Mouse (Mus musculus) neural tube, embryonic 15.5 days (tissue): ENCODE data around the gene Nxph1. TPM values are rescaled to one million over a fixed set of nuclear protein-coding genes. Genes with fewer than 3 reads are reported as not detected.

Experiments
- ATAC-seq: fragments of 200-750 bp; cut with Nextera tagmentation; 2 replicates; pipeline ENCODE4 v1.8.0; 2017; ENCODE audit warnings: mild to moderate bottlenecking, moderate TSS enrichment, moderate library complexity; ENCODE audit not compliant: low FRiP score
- H3K27ac ChIP-seq: fragments of 300-500 bp; sonication (generic); replicated peaks from 2 replicates; pipeline ENCODE4 v1.5.1; 2015; ENCODE audit warnings: mild to moderate bottlenecking, inconsistent platforms
- H3K27me3 ChIP-seq: fragments of 300-500 bp; sonication (generic); replicated peaks from 2 replicates; pipeline ENCODE4 v1.6.1; 2015; ENCODE audit warnings: inconsistent platforms
- H3K36me3 ChIP-seq: fragments of 300-500 bp; sonication (generic); 2 replicates; pipeline ENCODE4 v1.6.1; 2015; ENCODE audit warnings: inconsistent platforms
- H3K4me1 ChIP-seq: fragments of 300-500 bp; sonication (generic); 2 replicates; pipeline ENCODE4 v1.6.1; 2015; ENCODE audit warnings: inconsistent platforms
- H3K4me2 ChIP-seq: fragments of 300-500 bp; sonication (generic); 2 replicates; pipeline ENCODE4 v1.6.1; 2015; ENCODE audit warnings: inconsistent platforms, mild to moderate bottlenecking, moderate library complexity
- H3K4me3 ChIP-seq: fragments of 300-500 bp; sonication (generic); replicated peaks from 2 replicates; pipeline ENCODE4 v1.5.1; 2015; ENCODE audit warnings: mild to moderate bottlenecking, inconsistent platforms
- H3K9ac ChIP-seq: fragments of 300-500 bp; sonication (generic); replicated peaks from 2 replicates; pipeline ENCODE4 v1.6.1; 2015; ENCODE audit warnings: mild to moderate bottlenecking, inconsistent platforms
- H3K9me3 ChIP-seq: fragments of 300-500 bp; sonication (generic); replicated peaks from 2 replicates; pipeline ENCODE4 v1.6.1; 2016; ENCODE audit warnings: inconsistent platforms
- WGBS: fragments of 180-500 bp; shearing (Covaris S2); methylation state at CpG from one replicate; pipeline ENCODE4 v1.1.7; 2015; ENCODE audit warnings: mixed read lengths; 5-methylcytosine and 5-hydroxymethylcytosine counted together
- polyA plus RNA-seq: library from polyadenylated mRNA; unstranded; fragments of >200 nt; fragmentation: Nextera tagmentation; extraction: Ambion mirVana; gene quantifications from 2 replicates; pipeline ENCODE4 v1.2.1, GENCODE M21; 2015

Gene Nxph1
- polyA plus RNA-seq, 1 experiment from 2014 or later = 110 TPM

DNA sequence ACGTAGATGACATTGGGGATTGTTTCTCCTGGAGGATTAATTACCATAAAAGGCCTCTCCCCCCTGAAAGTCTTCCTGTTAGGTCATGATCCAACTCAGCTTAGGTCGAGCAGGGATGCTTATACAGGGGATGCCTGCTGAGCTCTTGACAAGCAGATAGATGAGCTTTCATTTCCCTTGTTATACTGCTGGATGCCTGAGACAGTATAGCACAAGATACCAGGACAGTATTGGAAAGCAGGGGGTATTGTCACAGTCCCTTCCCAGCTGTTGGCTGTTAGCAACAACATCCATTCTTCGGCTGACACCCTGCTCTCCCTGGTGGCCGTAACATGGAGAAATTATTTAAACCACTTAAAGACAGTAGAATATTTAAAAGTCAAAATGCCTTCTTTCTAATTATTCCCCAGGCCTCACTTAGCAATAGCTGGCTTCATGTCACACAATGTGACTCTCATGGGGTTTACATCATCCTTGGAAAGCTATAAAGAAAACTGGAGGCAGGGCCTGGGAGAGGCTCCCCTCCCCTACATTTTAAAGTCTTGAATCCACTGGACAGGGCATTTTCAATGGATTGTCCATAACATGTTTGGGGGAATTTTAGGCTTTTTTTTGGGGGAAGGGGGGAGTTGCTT is 31.1 kb downstream of the Nxph1 start:
- no peak; the same call in 1 of the 2 replicates for ATAC-seq
- Histone ChIP-seq H3K27me3 (no peaks in the 10 kb centered on the region), H3K9me3 (no peaks in the 10 kb centered on the region), H3K4me1 (peaks cover 5% of the 10 kb centered on the region; the same call in 1 of the 2 replicates), H3K4me2 (no peak overlapping the region), H3K27ac (no peak overlapping the region), H3K36me3 (no peaks in the 10 kb centered on the region), H3K4me3 (no peak overlapping the region), H3K9ac (no peak overlapping the region)
- 23% methylated on average over 4 of the region's 4 CpGs for WGBS

DNA sequence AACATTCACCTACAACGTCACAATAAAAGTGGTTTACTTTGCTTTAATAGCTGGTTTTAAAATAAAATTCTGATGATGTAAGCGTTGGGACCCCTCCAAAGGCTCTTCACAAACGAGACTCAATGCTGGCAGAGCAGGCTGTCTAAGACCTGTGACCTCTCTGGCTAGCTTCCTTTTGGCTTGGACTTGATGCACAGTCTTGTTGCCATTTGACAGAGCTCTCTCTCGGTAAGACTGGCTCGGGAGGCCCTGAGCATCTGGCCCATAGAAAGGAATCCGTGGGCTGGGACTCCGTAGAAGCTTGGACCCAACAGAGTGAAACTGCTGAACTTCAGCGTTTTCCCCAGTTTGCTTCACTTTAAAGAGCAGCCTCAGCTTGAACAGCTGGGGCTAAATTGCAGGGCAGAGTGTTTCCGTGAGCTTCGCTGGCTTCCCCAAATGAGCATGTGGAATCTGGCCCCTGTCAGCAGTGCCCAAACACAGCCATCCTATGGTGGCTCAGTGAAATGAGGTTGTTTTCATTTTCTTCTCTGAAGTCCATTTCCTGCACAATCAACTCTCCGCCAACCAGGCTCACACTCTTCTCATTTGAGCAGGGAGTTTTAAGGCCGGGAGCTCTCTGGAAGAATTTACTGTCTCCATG is 48.2 kb downstream of the Nxph1 start:
- Histone ChIP-seq H3K4me2 (no peak overlapping the region), H3K4me1 (peaks cover 4% of the 10 kb centered on the region; the same call in 1 of the 2 replicates), H3K9ac (no peak overlapping the region), H3K4me3 (no peak overlapping the region), H3K9me3 (no peaks in the 10 kb centered on the region), H3K27me3 (no peaks in the 10 kb centered on the region), H3K36me3 (0 out of 2 replicates have a peak, but pooled peaks cover 2% of the 10 kb centered on the region), H3K27ac (no peak overlapping the region)
- ATAC-seq = no peak; the same call in 1 of the 2 replicates
- WGBS = 58% methylated on average over 12 of the region's 12 CpGs

DNA sequence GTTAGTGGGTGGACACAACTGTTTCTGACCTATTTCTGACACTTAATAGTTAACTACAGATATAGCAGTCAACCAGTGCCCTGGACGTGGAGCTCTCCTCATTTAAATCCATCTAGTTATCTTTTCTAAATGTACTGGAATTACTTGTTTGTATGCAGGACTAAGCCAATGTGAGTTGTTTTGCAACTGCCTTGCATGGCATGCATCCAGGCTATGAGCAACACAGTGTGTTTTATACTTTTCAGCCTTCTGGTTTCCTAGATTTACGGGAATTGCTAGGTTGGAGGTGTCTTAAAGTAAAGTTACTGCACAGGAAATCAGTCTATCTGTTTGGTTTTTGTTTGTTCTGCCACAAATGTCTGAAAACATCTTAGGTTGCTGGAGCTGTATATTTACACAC is 49.1 kb downstream of the Nxph1 start:
- Histone ChIP-seq H3K9ac (no peak overlapping the region), H3K27me3 (no peaks in the 10 kb centered on the region), H3K4me1 (peaks cover 4% of the 10 kb centered on the region; the same call in 1 of the 2 replicates), H3K4me2 (no peak overlapping the region), H3K36me3 (0 out of 2 replicates have a peak, but pooled peaks cover 2% of the 10 kb centered on the region), H3K27ac (no peak overlapping the region), H3K4me3 (no peak overlapping the region), H3K9me3 (no peaks in the 10 kb centered on the region)
- 76% methylated on average over 2 of the region's 2 CpGs for WGBS
- ATAC-seq = no peak

- no peak overlapping the region for H3K27ac ChIP-seq
- 12% methylated on average over 3 of the region's 3 CpGs for WGBS
- 0 out of 2 replicates have a peak, but pooled peaks cover 2% of the 10 kb centered on the region for H3K36me3 ChIP-seq
- ATAC-seq = no peak
- no peak overlapping the region for H3K9ac ChIP-seq
- H3K27me3 ChIP-seq = no peaks in the 10 kb centered on the region
- H3K9me3 ChIP-seq = no peaks in the 10 kb centered on the region
- peaks cover 8% of the 10 kb centered on the region for H3K4me1 ChIP-seq
- H3K4me2 ChIP-seq = no peak overlapping the region
- H3K4me3 ChIP-seq = no peak overlapping the region
Observed at GRCm38 (mm10) chr6:9002686-9003085, 54.5 kb downstream of the Nxph1 start.

- Histone ChIP-seq H3K9me3 (no peaks in the 10 kb centered on the region), H3K4me1 (0 out of 2 replicates have a peak, but pooled peaks cover 7% of the 10 kb centered on the region), H3K9ac (no peak overlapping the region), H3K27me3 (no peaks in the 10 kb centered on the region), H3K27ac (no peak overlapping the region), H3K36me3 (no peaks in the 10 kb centered on the region), H3K4me3 (no peak overlapping the region), H3K4me2 (no peak overlapping the region)
- 87% methylated on average over 1 of the region's 1 CpGs for WGBS
- ATAC-seq = no peak
Observed at GRCm38 (mm10) chr6:9026631-9027030, 78.4 kb downstream of the Nxph1 start.

DNA sequence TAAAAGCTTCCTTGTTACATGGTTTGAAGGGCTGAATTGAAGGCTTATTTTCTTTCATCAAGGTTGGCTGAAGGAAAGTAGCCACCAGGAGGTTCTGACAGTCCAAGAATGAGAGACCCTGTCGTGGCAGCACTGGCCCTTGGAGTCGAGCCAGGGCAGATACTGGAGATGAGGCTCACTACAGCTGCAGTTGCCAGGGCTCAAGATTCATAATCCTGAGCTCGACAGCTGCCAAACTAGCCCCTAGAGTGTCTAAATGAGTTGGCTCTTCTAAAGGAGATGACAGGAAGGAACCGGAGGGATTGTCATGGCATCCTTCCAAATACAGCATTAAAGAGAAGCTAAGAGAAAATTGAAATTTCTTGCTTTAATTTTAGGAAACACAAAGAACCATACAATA is 78.9 kb downstream of the Nxph1 start:
- H3K4me2 ChIP-seq = no peak overlapping the region
- 0 out of 2 replicates have a peak, but pooled peaks cover 7% of the 10 kb centered on the region for H3K4me1 ChIP-seq
- no peaks in the 10 kb centered on the region for H3K9me3 ChIP-seq
- H3K27ac ChIP-seq = no peak overlapping the region
- no peak overlapping the region for H3K9ac ChIP-seq
- 36% methylated on average over 4 of the region's 4 CpGs for WGBS
- H3K4me3 ChIP-seq = no peak overlapping the region
- H3K27me3 ChIP-seq = no peaks in the 10 kb centered on the region
- H3K36me3 ChIP-seq = no peaks in the 10 kb centered on the region
- peak; percentile 53; the same call in 1 of the 2 replicates for ATAC-seq

DNA sequence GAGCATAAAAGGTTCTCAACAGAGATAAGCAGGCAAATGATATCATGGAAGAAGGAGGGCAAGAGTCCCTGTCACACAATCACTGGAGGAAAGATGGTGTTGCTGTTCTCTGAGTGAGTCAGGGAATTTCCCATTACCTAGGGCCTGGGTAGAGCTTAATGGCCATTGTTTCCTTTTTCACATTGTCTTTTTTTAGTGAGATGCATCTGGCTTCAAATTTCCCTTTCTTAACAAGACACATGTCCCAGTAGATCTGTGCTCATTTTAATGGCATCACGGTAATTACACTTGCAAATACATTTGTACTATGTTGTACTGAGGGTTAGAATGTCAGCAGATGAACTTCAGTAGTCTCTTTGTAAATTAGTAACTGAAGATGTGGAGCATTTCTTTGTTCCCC is 80.3 kb downstream of the Nxph1 start:
- WGBS = 65% methylated on average over 1 of the region's 1 CpGs
- ATAC-seq = no peak
- 0 out of 2 replicates have a peak, but pooled peaks cover 7% of the 10 kb centered on the region for H3K4me1 ChIP-seq
- no peaks in the 10 kb centered on the region for H3K27me3 ChIP-seq
- no peaks in the 10 kb centered on the region for H3K36me3 ChIP-seq
- no peak overlapping the region for H3K4me3 ChIP-seq
- no peak overlapping the region for H3K27ac ChIP-seq
- H3K4me2 ChIP-seq = no peak overlapping the region
- H3K9me3 ChIP-seq = no peaks in the 10 kb centered on the region
- H3K9ac ChIP-seq = no peak overlapping the region

- Histone ChIP-seq H3K27ac (no peak overlapping the region), H3K4me2 (no peak overlapping the region), H3K9ac (no peak overlapping the region), H3K27me3 (no peaks in the 10 kb centered on the region), H3K4me3 (no peak overlapping the region), H3K4me1 (peaks cover 6% of the 10 kb centered on the region; the same call in 1 of the 2 replicates), H3K9me3 (no peaks in the 10 kb centered on the region), H3K36me3 (no peaks in the 10 kb centered on the region)
- ATAC-seq = no peak
- WGBS = 87% methylated on average over 1 of the region's 1 CpGs
Observed at GRCm38 (mm10) chr6:9039286-9039685, 91.1 kb downstream of the Nxph1 start.

DNA sequence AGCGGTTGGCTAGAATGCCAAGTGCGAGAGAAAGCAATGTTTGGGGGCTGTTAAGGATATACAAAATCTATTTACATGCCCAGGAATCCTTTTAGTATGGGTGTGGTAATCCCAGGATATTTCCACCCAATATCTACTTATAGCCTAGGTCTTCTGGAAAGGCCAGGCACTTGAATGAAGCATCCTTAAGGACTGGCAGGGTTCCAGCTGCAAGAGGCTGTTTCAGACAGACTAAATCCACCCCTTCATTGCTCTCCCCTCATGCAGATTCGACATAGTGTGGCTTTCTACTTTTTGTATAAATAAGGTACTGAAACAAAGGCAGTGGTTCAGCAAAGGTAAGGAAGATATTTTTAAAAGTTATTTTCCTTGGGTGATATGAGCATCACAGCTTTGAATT is 92.8 kb downstream of the Nxph1 start:
- WGBS = 85% methylated on average over 3 of the region's 3 CpGs
- Histone ChIP-seq H3K27me3 (no peaks in the 10 kb centered on the region), H3K9me3 (no peaks in the 10 kb centered on the region)

DNA sequence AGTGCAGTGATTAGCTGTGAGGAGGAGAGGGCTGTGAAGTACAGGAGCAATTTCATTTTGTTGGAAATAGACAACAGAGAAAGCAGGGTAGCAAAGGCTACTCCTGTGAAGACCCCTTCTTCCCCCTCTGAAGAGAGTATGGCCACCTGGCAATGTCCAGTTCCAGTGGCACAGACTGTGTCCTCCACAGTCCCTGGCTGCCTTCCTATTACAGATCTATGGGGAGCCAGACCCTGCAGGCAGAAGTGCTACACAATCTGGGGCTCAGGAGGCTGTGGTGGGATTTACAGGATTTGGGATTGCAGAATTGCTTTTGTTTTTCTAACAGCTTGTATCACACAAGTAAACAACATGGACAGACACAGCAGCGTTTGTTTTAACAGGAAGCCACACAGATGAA is 94.2 kb downstream of the Nxph1 start:
- Histone ChIP-seq H3K9me3 (no peaks in the 10 kb centered on the region), H3K4me1 (peaks cover 9% of the 10 kb centered on the region; the same call in 1 of the 2 replicates), H3K9ac (no peak overlapping the region), H3K36me3 (no peaks in the 10 kb centered on the region), H3K4me2 (no peak overlapping the region), H3K27me3 (no peaks in the 10 kb centered on the region), H3K4me3 (no peak overlapping the region), H3K27ac (no peak overlapping the region)
- ATAC-seq = no peak
- WGBS = 27% methylated on average over 1 of the region's 1 CpGs

More for the DNA sequence above, 92.8 kb downstream of the Nxph1 start:
- no peak overlapping the region for H3K4me3 ChIP-seq
- H3K9ac ChIP-seq = no peak overlapping the region
- H3K4me1 ChIP-seq = peaks cover 6% of the 10 kb centered on the region; the same call in 1 of the 2 replicates
- H3K4me2 ChIP-seq = no peak overlapping the region
- no peak overlapping the region for H3K27ac ChIP-seq
- ATAC-seq = no peak; the same call in 1 of the 2 replicates
- no peaks in the 10 kb centered on the region for H3K36me3 ChIP-seq

- no peak overlapping the region for H3K4me2 ChIP-seq
- H3K27ac ChIP-seq = no peak overlapping the region
- H3K36me3 ChIP-seq = no peaks in the 10 kb centered on the region
- H3K9me3 ChIP-seq = no peaks in the 10 kb centered on the region
- ATAC-seq = no peak
- peaks cover 16% of the 10 kb centered on the region; the same call in 1 of the 2 replicates for H3K4me1 ChIP-seq
- no peaks in the 10 kb centered on the region for H3K27me3 ChIP-seq
- WGBS = 40% methylated on average over 2 of the region's 2 CpGs
- H3K4me3 ChIP-seq = no peak overlapping the region
- no peak overlapping the region for H3K9ac ChIP-seq
Observed at GRCm38 (mm10) chr6:9046815-9047214, 98.6 kb downstream of the Nxph1 start.
